Mouse (Mus musculus) adrenal gland, postnatal 0 days (tissue): ENCODE data around the gene Ccdc184. TPM values are rescaled to one million over a fixed set of nuclear protein-coding genes. Genes with fewer than 3 reads are reported as not detected.

Experiments used
- polyA plus RNA-seq: library from polyadenylated mRNA; unstranded; fragments of >200 nt; fragmentation: Nextera tagmentation; extraction: Ambion mirVana; gene quantifications from 2 replicates; pipeline ENCODE4 v1.2.1, GENCODE M21; 2015

Ccdc184 gene
- 2.5 and 6.1 TPM in 2 replicates for polyA plus RNA-seq

DNA sequence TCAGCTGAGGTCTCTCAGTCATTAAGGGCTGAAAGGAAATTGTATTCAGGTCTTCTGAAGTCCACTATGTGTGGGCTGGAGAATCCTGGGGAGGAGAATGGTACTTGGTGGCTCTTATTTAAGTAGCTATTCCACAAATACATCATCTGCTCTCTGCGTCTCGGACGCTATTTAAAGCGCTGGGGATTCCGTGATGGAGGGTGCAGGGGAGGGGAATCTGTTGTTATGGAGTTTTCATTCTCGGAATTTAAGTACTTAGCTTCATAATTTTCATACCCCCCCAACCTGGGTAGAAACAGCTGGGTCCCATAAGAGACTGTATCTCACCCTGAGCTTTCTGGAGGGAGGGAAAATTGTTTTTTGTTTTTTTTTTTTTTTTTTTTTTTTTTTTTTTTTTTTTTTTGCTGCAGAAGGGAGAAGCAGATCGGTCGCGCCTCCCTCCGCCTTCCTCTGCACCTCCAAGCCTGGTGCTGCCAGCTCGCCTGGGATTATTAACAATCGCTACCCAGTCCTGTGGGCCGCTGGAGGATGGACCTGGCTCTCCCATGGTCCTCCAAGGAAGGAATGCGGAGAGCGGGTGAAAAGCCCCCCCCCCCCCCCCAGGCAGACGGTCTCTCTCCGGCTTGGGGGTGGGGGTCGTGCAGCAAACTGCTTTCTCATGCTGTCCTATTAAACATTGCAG lies at the start of gene Ccdc184:
Gene Ccdc184, plus strand, starts transcription at position 196 of the 682 bp plus-strand sequence.

DNA sequence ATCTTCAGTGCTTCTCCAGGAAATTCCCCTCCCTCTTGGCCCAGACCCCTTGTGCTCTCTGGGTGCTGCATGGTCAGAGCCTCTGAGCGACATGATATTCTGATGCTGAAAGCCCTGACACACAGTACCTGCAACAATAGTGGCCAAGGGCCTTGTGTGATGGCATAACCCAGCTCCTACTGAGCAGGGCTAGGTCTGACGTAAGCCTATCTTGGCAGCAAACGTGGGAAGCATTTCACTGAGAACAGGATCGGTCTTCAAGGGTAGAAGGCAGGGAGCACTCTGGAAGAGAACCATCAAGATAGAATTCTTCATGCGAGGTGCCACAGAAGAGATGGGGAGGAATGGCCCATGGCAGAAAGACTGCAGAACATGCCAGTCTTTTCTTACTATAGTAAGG lies 1.4 kb upstream of the Ccdc184 start, which contains the start of gene Asb8:
Gene Asb8, minus strand, starts transcription at position 101 of the 400 bp plus-strand sequence.

DNA sequence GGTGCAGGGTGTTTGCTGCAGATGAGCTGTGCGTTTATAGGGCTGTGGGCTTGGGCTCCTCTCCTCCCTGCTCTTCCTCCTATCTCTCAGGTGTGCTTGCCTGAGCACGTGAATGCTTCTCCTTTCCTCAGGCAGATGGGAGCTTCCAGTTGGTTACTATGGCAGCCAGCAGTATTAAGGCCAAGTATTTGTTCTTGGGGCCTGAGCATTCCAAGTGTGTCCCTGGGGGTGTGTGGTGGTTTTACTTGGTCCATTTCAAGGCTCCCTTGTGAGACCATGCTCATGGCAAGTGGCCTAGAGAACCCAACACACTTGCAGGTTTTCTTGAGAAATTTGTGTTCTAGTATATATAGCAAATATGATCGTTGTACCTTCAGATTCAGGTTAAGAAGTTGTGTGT lies 28.5 kb downstream of the Ccdc184 start, which contains the start of gene Olfr288:
Gene Olfr288, minus strand, starts transcription at position 101 of the 400 bp plus-strand sequence.

Other genes with a start within 250 kb of the Ccdc184 start
- 69.5 and 101 TPM in 2 replicates for gene Tmem106c, start 203.0 kb upstream of the Ccdc184 start, polyA plus RNA-seq
- 0.41 and 2.5 TPM in 2 replicates for gene Col2a1, start 162.5 kb upstream of the Ccdc184 start, polyA plus RNA-seq
- 27.5 and 33.3 TPM in 2 replicates for gene Pfkm, start 74.6 kb upstream of the Ccdc184 start, polyA plus RNA-seq
- 9.5 TPM in 2 replicates for gene Senp1, start 73.4 kb upstream of the Ccdc184 start, polyA plus RNA-seq
- 24.4 and 38.5 TPM in 2 replicates for gene Asb8, start 1.5 kb upstream of the Ccdc184 start, polyA plus RNA-seq
- gene Olfr288, start 28.4 kb downstream of the Ccdc184 start, polyA plus RNA-seq, result not detected in 2 replicates
- gene Gm44579, start 53.8 kb downstream of the Ccdc184 start, polyA plus RNA-seq, result not detected in 2 replicates
- not detected in 2 replicates for gene Olfr287, start 53.9 kb downstream of the Ccdc184 start, polyA plus RNA-seq
- gene Olfr286, start 67.3 kb downstream of the Ccdc184 start, polyA plus RNA-seq, result not detected in 2 replicates
- gene H1fnt, start 90.1 kb downstream of the Ccdc184 start, polyA plus RNA-seq, result not detected in 2 replicates
- 1.4 and 2.1 TPM in 2 replicates for gene Zfp641, start 129.0 kb downstream of the Ccdc184 start, polyA plus RNA-seq
- gene Olfr285, start 150.2 kb downstream of the Ccdc184 start, polyA plus RNA-seq, result not detected in 2 replicates
- not detected in 2 replicates for gene Olfr284, start 173.8 kb downstream of the Ccdc184 start, polyA plus RNA-seq
- not detected in 2 replicates for gene Olfr283, start 213.8 kb downstream of the Ccdc184 start, polyA plus RNA-seq